Mouse (Mus musculus): Measurements from ENCODE around the gene Ddb1. TPM values are rescaled to one million over a fixed set of nuclear protein-coding genes. Genes with fewer than 3 reads are reported as not detected.
"Not testable (repeated sequence)": the region's sequence is repeated elsewhere in the genome, so short reads cannot be mapped to it uniquely, and the experiment has no call there.

Gene Ddb1
- 100 to 1,000 TPM; 214 to 303 TPM for total RNA-seq (2021)
- long read RNA-seq, experiment 1, full-length matches to known transcripts, result 179 of 223 reads
- long read RNA-seq, experiment 1, partial matches to known transcripts, result 28 of 223 reads
- long read RNA-seq, experiment 1, other reads (novel, unspliced or antisense), result 16 of 223 reads
- long read RNA-seq, experiment 2, full-length matches to known transcripts, result 410 of 580 reads
- long read RNA-seq, experiment 2, partial matches to known transcripts, result 145 of 580 reads
- long read RNA-seq, experiment 2, other reads (novel, unspliced or antisense), result 25 of 580 reads

DNA sequence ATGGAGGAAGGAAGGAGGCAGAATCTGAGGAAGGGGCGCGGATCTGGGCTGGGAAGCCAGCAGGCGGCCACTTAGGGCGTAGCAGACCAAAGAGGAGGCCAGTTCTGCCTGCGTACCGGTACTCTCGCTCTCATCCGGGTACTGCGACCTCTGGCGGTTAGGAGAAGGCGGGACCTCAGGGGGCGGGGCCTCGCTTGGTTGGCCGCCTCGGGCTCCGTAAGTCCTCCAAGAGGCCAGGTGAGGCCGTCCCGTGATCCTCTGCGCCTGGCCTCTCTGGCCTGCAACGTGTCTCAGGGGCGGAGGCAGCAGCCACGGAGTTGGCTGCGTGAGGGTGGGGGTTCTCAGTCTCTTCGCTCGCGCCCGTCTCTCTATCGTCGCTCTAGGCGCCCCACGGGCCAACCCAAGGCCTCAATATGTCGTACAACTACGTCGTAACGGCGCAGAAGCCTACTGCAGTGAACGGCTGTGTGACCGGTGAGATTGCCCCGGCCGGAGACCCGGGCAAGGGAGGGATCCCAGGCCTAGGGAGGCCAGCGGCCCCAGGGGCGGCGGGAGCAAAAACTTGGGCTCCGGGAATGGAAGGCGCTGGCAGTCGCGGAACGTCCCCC, at the start of gene Ddb1, which contains the start of gene Tkfc:
Gene Ddb1, plus strand, starts transcription at position 35 of the 608 bp plus-strand sequence.
Gene Tkfc, minus strand, starts transcription at position 362 of the 608 bp plus-strand sequence.
- peak; percentile 96 to 99 for DNase-seq (ENCODE audit: low spot score in 2 of 2)

DNA sequence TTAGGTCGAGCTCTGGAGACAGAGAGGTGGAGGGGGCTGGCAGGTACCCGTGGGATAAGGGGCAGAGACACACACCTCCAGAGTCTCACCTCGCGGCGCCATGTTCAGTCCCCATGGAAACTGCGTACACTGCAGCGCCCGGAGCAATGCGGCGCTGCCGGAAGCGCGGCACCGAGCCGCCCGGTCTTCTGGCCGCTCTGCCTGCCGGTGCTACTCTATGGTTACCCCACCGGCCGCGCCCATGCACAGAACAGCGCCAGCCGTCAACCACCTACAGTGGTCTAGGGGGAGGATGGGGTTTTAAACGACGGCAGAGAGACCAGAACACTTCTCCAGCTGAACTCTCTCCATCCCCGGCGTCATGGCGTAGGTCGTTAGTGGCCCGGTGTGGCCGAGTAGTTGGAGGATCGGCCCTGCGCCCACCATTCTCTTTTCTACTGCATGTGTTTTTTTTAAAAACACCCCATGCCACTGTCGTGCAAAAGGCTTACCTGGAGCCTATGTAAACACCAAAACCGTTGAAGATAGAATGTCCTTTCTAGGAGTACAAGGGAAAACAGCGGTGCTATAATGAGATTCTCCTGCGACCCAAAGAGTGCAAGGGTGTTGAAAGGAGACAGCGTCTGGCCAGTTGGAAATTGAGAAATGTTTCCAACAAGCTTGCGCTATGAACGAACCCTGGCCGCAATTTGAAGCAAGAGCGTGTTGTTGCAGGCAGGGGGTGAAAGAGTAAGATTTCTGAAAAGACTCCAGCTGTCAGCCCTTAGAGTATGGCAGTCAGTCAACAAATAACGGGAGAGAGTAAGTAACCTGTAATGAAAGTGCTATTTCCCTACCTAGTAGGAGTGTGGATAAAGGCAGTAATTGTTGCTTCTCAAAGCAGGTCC, 49.3 kb upstream of the Ddb1 start, which contains the start of gene Tmem216:
Gene Tmem216, minus strand, starts transcription at position 615 of the 887 bp plus-strand sequence.
- DNase-seq (ENCODE audit: low spot score in 2 of 2), result peak; percentile 78 to 82

DNA sequence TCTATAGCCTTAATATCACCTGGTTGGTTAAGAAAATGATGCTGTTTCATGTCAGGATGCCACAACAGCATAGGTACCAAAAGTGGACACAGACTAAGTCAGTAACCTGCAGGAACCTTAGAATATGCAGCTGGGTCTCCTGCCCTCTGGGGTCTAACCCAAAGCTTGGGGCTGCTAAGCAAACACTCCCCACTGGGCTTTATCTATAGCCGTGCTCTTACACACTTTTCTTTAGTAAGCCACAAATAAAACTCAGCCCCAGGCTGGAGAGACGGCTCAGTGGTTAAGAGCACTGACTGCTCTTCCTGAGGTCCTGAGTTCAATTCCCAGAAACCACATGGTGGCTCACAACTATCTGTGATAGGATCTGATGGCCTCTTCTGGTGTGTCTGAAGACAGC, 48.1 kb upstream of the Ddb1 start:
- DNase-seq (ENCODE audit: low spot score in 2 of 2), result no peak

DNA sequence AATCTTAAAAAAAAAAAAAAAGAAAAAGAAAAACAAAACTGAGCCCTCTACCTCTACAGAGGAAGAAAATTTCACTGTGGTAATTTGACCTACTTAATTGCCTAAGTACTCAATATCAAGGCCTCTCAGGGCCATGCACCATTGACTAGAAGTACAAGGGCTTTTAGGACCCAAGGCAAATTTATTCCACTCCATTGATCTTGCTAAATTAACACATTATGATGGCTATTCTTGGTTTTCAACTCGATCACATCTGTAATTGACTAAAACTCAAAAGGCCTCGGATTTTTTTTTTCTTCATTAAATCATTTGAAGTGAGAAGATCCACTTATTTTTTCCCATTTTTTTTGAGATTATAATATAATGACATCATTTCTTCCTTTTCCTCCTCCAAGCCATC, 47.7 kb upstream of the Ddb1 start:
- no peak for DNase-seq (ENCODE audit: low spot score in 2 of 2)

DNA sequence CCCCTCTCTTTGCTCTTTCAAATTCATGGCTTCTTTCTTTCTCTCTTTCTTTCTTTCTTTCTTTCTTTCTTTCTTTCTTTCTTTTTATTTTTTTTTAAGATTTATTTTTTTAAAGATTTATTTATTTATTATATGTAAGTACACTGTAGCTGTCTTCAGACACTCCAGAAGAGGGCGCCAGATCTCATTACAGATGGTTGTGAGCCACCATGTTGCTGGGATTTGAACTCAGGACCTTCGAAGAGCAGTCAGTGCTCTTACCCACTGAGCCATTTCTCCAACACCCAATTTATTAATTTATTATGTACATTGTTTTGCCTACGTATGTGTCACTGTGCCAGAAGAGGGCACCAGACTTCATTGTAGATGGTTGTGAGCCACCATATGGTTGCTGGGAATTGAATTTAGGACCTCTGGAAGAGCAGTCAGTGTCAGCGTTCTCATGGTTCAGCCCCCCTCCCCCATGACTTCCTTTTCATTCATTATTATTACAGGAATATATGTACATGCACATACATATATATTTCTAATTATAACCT, 47.2 kb upstream of the Ddb1 start:
- not testable (repeated sequence) for DNase-seq (ENCODE audit: low spot score in 2 of 2)

DNA sequence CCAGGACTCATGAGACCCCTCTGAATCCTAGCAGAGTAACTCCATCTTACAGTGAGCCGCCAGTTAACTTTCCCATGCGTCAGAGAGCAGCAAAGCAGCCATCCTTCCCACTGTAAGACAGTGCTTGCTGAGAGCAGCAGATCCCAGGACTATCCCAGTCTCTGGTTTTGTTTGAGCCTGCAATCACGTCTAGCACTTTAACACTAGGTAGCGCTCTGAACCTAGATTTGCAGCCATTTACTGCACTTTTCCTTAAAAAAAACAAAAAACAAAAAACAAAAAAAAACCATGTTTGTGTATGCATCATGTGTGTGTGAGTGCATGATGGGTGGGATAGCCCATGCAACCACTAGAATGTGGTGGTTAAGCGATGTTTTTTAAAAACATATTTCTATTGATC, 45.0 kb upstream of the Ddb1 start:
- no peak for DNase-seq (ENCODE audit: low spot score in 2 of 2)

DNA sequence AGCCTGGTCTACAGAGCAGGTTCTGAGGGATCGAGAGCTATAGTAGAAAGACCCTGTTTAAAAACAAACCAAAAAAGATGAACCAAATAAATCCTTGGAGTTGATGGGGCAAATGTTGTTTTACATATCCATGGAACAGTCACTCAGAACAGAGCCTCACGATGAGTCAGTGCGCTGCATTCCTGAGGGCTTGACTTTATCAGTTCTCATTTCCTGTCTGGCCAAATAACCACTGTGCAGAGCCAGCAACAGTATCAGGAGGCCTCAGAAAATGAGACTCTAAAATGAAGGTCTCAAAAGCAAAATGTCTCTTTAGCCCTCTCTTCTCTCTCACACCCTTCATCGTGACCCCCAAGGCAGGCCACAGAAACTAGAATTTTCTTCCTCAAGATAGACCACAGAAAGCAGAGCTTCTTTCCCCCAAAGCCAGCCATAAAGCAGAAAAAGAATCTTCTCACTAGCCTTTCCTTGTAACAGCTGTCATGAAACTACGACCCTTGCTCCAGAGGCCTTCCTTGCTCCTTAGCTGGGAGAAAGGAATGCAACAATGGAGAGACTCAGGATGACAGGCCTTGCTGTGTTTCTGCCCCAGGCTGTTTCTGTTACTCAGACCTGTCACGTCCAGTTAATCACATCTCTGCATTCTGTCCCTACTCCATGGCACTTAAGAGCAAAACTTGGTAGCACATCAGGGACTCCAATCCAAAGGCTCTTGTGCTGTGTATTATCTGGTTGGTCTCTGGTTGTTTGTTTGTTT, 43.4 kb upstream of the Ddb1 start:
- DNase-seq (ENCODE audit: low spot score in 2 of 2), result no peak

DNA sequence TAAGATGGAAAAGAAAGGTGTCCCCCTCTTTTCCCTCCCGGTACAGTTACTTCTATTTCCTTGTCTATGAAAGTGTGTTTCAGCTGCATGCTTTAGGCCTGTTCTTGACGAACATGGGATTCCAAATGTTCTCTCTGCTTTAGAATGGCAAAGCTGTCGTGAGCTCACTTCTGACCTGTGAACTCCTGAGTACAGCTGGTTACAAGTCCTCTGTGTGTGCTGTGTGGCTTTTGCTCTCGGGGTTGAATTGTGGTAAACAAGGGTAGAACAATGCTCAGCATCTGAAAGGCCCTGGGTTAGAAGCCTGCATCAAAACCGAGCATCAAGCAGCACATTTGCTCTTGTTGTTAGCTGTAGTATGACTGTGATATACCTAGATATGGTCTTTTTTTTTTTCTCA, 42.8 kb upstream of the Ddb1 start:
- DNase-seq (ENCODE audit: low spot score in 2 of 2), result no peak

DNA sequence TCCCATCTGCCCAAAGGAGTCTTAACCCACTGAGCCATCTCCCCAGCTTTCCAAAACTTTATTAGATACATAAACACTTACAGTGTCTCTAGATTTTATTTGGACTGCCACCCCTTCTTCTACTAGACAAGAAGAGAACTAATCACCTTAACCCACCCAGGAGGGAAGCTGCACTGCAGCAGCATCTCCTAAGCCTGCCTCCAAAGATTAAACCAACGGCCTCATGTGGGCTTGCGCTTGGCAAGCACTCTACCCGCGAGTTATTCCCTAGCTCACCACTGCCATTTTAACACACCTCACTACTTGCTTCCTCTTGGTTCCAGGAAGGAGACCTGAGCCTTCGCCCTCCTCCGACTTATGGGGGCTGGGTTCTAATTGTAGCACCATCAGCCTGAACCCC, 40.8 kb upstream of the Ddb1 start:
- no peak for DNase-seq (ENCODE audit: low spot score in 2 of 2)

DNA sequence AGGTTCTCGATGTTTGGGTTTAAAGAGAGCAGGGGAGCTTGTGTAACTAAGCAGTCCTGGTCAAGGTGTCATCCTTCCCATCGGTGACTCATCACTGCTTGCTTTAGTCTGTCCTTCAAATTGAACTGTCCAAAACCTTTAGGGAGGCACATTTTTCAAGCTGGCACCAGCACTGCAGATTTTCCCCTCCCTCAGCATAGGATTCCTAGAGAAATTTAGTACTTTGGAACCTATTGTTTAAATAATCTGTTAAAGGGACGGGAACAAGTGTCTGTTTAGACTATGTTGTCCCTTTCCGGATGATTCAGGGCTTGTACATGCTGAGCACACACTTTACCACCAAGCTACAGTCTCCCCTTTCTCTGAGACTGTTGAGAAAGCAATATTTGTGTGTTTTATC, 39.9 kb upstream of the Ddb1 start:
- DNase-seq (ENCODE audit: low spot score in 2 of 2), result no peak

DNA sequence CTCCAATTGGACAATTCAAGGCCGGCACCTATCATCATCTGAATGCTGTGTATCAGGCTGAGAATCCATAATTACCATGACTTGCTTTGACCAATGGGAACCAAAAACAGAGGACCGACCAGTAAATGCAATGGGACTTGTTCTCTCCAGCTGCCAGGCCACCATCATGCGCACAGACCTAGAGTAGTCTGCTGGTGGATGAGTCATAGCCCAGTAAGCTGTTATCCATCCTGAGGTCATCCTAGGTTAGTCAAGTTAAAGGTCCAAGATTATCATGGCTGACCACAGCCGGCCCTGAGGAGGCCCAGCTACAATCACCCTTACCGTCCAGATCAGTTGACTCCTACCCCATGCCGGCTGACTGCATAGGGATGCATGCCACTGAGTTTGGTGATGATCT, 35.5 kb upstream of the Ddb1 start:
- DNase-seq (ENCODE audit: low spot score in 2 of 2), result no peak

DNA sequence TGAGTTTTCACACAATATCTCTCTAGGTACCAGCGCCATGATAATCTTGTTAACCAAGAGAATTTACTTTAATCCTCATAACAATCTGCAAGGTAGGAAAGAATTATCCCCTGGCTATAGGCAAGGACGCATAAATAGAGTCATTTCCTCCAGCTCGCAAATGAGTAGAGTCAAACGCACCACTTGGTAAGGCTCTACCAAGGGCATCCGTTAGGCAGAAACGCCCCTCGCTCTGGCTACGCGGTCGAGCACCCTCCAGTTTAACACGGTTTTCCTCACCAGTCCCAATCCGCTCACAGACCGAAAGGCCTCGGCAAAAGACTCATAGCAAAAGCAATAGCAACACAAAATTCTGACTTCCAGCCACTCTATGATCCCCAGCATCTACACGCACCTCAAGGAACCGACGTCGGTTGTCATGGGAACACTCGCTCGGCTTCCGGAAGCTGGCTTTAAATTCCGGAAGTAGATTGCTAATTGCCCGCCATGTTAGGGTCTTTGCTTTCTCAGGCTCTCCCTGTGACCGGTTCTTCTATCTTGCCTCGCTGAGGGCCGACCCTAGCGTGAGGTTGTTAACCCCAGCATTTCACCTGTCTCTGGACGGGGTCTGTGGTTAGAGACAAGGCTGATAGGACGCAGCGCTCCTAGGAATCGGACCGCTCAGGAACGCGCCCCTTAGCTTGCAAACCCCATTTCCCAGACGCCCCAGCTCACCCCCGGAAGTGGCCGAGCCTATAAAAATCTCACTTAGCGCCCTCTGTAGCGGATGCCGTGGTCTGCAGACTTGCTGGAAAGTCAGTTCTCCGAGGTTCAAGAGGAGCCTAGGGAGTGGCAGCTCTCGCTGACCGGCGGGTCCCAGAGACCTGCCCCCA, 28.2 kb upstream of the Ddb1 start, which contains the start of the genes Cyb561a3 and Tmem138:
Gene Cyb561a3, plus strand, starts transcription at position 483 of the 872 bp plus-strand sequence.
Gene Tmem138, minus strand, starts transcription at position 673 of the 872 bp plus-strand sequence.
- peak; percentile 85 to 90 for DNase-seq (ENCODE audit: low spot score in 2 of 2)

DNA sequence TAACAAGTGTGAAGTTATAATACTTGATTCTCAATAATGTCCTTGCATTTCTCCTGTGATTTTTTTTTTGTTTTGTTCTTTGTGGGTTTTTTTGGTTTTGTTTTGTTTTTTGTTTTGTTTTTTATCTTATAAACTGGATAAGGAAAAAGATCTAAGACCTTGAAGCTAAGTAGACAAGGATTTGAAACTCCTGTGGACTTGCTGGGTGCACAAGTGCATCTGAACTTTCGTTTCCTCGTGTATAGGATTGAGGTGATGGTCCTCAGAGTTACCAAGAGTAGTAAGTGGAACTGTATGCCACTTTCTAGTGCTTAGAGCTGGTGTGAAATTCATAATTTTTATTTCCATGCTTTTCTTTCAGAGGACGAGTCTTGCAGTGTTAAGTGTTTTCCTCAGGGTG, 25.0 kb upstream of the Ddb1 start:
- DNase-seq (ENCODE audit: low spot score in 2 of 2), result no peak

DNA sequence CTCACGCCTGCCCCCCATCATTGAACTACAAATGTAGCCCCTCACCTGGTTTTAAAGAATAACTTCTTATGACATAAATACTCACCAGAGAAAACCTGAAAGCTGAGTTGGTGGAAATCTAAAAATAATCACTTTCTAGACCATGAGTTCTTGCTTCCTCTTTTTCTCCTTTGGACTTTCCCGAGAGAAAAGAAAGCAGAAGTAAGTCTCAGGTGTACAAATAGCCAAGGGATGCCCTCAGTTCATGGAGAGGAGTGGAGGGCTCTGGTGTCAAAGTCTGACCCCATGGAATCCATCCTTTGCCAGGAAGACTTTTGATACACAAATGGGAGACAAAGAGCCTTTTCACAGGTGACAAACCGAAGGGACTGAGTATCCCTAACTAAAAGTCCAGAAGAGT, 24.4 kb upstream of the Ddb1 start:
- no peak for DNase-seq (ENCODE audit: low spot score in 2 of 2)

DNA sequence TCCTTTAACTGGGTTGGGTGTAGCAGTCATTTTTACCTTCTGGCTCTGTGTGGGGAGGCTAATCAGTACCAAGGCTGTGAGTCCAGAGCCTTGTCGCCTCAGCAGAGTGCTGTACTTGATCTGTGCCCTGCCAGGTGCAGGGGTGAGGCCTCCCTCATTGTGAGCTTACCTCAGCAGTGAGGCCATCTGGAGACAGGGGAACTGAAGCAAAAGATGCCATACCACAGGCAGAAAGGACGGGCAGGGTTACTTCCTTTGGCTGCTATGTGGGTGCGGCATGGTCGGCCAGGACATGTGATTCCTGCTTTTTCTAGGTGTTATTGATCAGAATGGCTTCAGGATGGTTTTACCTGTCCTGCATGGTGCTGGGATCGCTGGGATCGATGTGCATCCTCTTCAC, 23.1 kb upstream of the Ddb1 start:
- DNase-seq (ENCODE audit: low spot score in 2 of 2), result no peak

DNA sequence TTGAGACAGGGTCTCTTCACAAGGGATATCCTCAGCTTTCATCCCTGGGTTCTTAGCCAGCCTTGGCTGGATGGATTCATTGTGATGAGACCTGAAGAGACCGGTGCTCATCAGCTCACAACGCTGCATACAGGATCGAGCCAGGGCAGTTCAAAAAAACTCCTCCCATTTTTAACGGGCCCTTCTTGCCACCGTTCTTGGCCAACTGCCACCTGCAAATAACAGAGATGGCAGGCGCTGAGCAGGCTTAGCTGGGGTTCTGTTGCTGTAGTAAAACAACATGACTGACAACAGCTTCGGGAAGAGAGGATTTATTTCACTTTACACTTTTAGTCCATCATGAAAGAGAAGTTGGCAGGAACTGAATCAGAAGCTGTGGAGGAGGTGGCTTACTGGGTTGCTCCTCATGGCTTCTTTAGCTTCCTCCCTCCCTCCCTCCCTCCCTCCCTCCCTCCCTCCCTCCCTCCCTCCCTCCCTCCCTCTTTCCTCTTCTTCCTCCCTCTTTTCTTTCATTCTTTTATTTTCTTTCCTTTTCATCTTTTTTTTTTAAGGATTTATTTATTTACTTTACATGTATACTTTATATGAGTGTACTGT, 21.5 kb upstream of the Ddb1 start:
- no peak for DNase-seq (ENCODE audit: low spot score in 2 of 2)

DNA sequence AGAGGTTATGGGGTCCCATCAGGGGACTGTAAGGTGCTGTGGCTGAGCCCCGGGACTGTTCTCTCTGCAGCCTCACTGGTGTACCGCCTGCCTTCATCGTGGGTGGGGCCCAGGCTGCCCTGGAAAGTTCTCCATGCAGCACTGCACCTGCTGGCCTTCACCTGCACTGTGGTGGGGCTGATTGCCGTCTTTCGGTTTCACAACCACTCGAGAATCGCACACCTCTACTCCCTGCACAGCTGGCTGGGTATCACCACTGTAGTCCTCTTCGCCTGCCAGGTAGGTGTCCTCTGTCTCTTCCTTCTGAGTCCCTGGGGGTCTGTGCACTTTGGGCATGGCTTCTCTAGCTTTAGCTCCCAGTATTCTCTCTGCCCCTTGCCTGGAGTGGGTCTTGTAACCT, 20.0 kb upstream of the Ddb1 start:
- no peak for DNase-seq (ENCODE audit: low spot score in 2 of 2)

DNA sequence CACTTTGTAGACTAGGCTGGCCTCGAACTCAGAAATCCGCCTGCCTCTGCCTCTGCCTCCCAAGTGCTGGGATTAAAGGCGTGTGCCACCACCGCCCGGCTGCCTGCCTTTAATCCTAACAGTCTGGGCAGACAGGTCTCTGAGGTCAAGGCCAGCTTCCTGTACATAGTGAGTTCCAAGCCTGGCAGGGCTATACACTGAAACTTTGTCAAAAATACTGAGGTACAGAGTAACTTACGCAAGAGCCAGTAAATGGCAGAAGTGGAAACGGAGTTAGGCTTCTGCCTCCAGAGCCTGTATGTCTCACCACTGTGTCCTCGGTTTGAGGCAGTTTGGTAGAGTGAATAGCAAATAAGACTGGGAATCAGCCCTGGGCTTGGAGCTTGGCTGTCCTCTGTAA, 17.9 kb upstream of the Ddb1 start:
- no peak for DNase-seq (ENCODE audit: low spot score in 2 of 2)

Data from adrenal gland, adult 18-20 months (tissue).